Mouse (Mus musculus) stomach, embryonic 16.5 days (tissue): ENCODE measurements at regions not wholly inside any gene's neighbourhood (a gene's known extent, or its start where the extent isn't known, plus 50 kb on each side); places are given as distances from the start of the nearest gene placed in this dataset.
"Not testable (repeated sequence)": the region's sequence is repeated elsewhere in the genome, so short reads cannot be mapped to it uniquely, and the experiment has no call there.

Experiments
- ATAC-seq: fragments of 200-750 bp; cut with Nextera tagmentation; 2 replicates; pipeline ENCODE4 v1.8.0; 2017; ENCODE audit warnings: moderate number of reproducible peaks, moderate TSS enrichment; ENCODE audit not compliant: insufficient read depth, low FRiP score
- H3K27ac ChIP-seq: fragments of 300-500 bp; sonication (generic); 2 replicates; pipeline ENCODE4 v1.5.1; 2014; ENCODE audit warnings: low read length
- H3K27me3 ChIP-seq: fragments of 300-500 bp; sonication (generic); 2 replicates; pipeline ENCODE4 v1.6.1; 2014; ENCODE audit warnings: low read length, control low read depth, mixed read lengths; ENCODE audit not compliant: control insufficient read depth, insufficient read depth
- H3K36me3 ChIP-seq: fragments of 300-500 bp; sonication (generic); 2 replicates; pipeline ENCODE4 v1.6.1; 2014; ENCODE audit warnings: low read length; ENCODE audit not compliant: control insufficient read depth, insufficient read depth
- H3K4me1 ChIP-seq: fragments of 300-500 bp; sonication (generic); 2 replicates; pipeline ENCODE4 v1.6.1; 2014; ENCODE audit warnings: low read length, control low read depth, mixed read lengths; ENCODE audit not compliant: control insufficient read depth, insufficient read depth
- H3K4me2 ChIP-seq: fragments of 300-500 bp; sonication (generic); 2 replicates; pipeline ENCODE4 v1.6.1; 2014; ENCODE audit warnings: low read depth, low read length, mixed read lengths
- H3K4me3 ChIP-seq: fragments of 300-500 bp; sonication (generic); replicated peaks from 2 replicates; pipeline ENCODE4 v1.5.1; 2014; ENCODE audit warnings: mild to moderate bottlenecking, low read length
- H3K9ac ChIP-seq: fragments of 300-500 bp; sonication (generic); 2 replicates; pipeline ENCODE4 v1.6.1; 2014; ENCODE audit warnings: low read length
- H3K9me3 ChIP-seq: fragments of 300-500 bp; sonication (generic); replicated peaks from 2 replicates; pipeline ENCODE4 v1.6.1; 2016; ENCODE audit warnings: low read length, control low read depth; ENCODE audit not compliant: control insufficient read depth
- WGBS: fragments of 180-500 bp; shearing (Covaris S2); extraction: QIAGEN DNeasy Blood & Tissue Kit; methylation state at CpG from one replicate; pipeline ENCODE4 v1.1.7; 2014; 5-methylcytosine and 5-hydroxymethylcytosine counted together

GRCm38 (mm10) chr13:75461273-75461672 is 245.3 kb upstream of the Ell2 start:
- H3K27ac ChIP-seq, result no peak overlapping the region; the same call in 1 of the 2 replicates
- H3K9ac ChIP-seq, result no peak overlapping the region
- H3K4me1 ChIP-seq, result no peaks in the 10 kb centered on the region
- no peak overlapping the region for H3K4me2 ChIP-seq
- H3K27me3 ChIP-seq, result no peaks in the 10 kb centered on the region
- H3K9me3 ChIP-seq, result no peaks in the 10 kb centered on the region
- H3K36me3 ChIP-seq, result no peaks in the 10 kb centered on the region
- H3K4me3 ChIP-seq, result no peak overlapping the region
- WGBS, result 53% methylated on average over 2 of the region's 2 CpGs
- no peak for ATAC-seq

DNA sequence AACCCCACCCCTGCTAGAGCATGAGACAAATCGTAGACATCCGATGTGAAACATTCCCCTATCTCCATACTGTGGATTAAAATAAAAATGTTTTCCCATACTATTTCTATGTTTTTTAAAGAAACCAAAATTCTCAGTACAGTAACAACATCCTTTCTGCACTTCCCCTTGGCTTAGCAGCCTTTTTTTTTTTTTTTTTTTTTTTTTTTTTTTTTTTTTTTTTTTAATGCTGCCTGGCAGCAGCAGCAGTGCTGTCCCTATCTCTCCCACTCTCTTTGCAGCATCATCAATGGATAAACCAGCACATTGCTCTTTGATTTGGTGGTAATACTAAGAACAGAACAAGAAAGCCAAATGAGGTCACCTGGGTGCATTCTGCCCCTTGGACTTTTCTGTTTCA is 239.3 kb upstream of the Ell2 start:
- WGBS, result 94% methylated on average over 2 of the region's 2 CpGs
- no peaks in the 10 kb centered on the region for H3K4me1 ChIP-seq

GRCm38 (mm10) chr13:75475828-75476597 is 230.5 kb upstream of the Ell2 start:
- H3K4me2 ChIP-seq, result no peak overlapping the region
- H3K27me3 ChIP-seq, result no peaks in the 10 kb centered on the region
- H3K27ac ChIP-seq, result no peak overlapping the region
- no peaks in the 10 kb centered on the region for H3K36me3 ChIP-seq
- H3K4me1 ChIP-seq, result no peaks in the 10 kb centered on the region
- no peak overlapping the region for H3K9ac ChIP-seq
- 83% methylated on average over 1 of the region's 1 CpGs for WGBS
- no peaks in the 10 kb centered on the region for H3K9me3 ChIP-seq
- no peak overlapping the region for H3K4me3 ChIP-seq
- ATAC-seq, result no peak

More for the DNA sequence above, 239.3 kb upstream of the Ell2 start:
- H3K27me3 ChIP-seq, result no peaks in the 10 kb centered on the region
- H3K4me2 ChIP-seq, result no peak overlapping the region
- H3K36me3 ChIP-seq, result no peaks in the 10 kb centered on the region
- no peak overlapping the region for H3K9ac ChIP-seq
- H3K4me3 ChIP-seq, result no peak overlapping the region
- no peaks in the 10 kb centered on the region for H3K9me3 ChIP-seq
- no peak for ATAC-seq
- no peak overlapping the region for H3K27ac ChIP-seq

GRCm38 (mm10) chr13:75483157-75483915 is 223.2 kb upstream of the Ell2 start:
- not testable (repeated sequence) for H3K4me1 ChIP-seq, H3K9ac ChIP-seq, H3K36me3 ChIP-seq, H3K4me3 ChIP-seq, H3K4me2 ChIP-seq, H3K9me3 ChIP-seq, H3K27ac ChIP-seq, ATAC-seq, H3K27me3 ChIP-seq
- WGBS, result 83% methylated on average over 7 of the region's 7 CpGs

DNA sequence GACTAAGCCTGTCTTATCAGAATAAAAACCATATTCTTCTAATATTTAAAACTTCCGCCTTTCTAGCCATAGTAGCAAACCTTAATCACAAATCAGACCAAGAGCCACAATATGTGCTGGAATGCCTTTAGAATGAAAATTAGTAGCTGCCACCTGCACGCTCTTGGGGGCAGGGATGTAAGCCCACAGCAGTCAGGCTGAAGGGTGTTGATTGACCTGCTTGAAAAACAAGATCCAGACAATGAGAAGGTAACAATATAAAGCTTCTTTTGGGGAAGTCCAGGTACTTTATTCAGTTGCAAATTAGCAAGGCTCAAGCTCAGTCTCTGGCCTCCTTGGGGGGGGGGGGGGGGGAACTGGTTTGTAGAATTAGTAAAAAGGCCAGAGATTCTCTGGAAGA is 222.3 kb upstream of the Ell2 start:
- H3K36me3 ChIP-seq, H3K4me3 ChIP-seq, H3K4me1 ChIP-seq, H3K27me3 ChIP-seq, H3K4me2 ChIP-seq, ATAC-seq, H3K9me3 ChIP-seq, H3K27ac ChIP-seq, H3K9ac ChIP-seq: not testable (repeated sequence)
- 85% methylated on average over 2 of the region's 2 CpGs for WGBS

DNA sequence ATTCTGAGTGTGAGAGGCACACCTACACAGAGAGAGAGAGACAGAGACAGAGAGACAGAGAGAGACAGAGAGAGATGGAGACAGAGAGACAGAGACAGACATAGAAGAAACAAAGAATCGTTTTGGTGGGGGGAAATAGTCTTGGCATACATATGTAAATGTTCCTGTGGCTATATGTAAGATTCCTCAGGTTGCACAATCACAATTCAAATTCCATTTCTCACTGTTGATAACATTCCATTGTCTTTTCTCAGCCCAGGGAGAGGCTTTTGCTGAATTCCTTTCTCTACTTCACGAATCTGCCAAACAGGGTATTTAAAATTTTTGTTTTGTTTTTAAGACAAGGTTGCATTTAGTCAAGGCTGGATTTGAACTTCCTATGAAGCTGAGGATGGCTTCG is 205.0 kb upstream of the Ell2 start:
- Histone ChIP-seq H3K4me3 (no peak overlapping the region), H3K9me3 (no peaks in the 10 kb centered on the region), H3K36me3 (no peaks in the 10 kb centered on the region), H3K4me2 (no peak overlapping the region), H3K27me3 (no peaks in the 10 kb centered on the region), H3K9ac (no peak overlapping the region), H3K4me1 (no peaks in the 10 kb centered on the region), H3K27ac (no peak overlapping the region)
- WGBS, result 74% methylated on average over 3 of the region's 3 CpGs
- ATAC-seq, result no peak

- Histone ChIP-seq H3K27ac (no peak overlapping the region), H3K9me3 (no peaks in the 10 kb centered on the region), H3K27me3 (no peaks in the 10 kb centered on the region), H3K36me3 (no peaks in the 10 kb centered on the region), H3K9ac (no peak overlapping the region), H3K4me1 (no peaks in the 10 kb centered on the region), H3K4me3 (no peak overlapping the region), H3K4me2 (no peak overlapping the region)
- no peak; the same call in 1 of the 2 replicates for ATAC-seq
Measured at GRCm38 (mm10) chr13:75503394-75503793, 203.2 kb upstream of the Ell2 start.

DNA sequence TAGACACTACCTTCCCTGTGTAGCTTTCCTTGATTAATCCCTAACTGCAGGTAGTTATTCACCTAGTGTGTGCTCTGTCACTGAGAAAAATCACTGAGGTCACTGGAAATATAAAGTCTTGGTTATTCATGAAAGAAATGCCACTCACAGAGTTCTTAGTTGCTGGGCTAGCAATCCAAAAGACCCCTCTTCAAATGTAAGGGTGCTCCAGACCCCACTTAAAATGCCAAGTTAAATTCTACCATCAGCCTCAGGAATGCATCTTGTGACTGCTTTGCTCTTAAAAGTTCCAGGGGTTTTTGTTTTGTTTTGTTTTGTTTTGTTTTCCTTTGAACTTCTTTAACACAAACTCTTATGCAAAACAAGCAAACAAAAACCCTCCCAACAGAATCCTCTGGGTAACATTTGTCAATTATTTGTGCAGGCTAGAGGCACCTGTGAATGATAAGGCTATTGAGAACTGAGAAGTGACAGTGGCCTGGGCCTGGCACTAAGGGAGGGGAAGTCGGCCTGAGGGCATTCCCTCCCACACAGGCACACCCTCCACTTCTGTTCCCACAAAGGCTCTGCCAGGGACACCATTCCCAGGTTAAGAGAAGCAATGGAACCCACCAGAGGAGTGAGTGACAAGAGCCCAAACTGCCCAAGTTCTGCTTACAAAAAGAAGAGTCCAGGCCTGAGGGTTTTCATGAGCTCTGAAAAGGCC is 192.1 kb upstream of the Ell2 start:
- Histone ChIP-seq H3K4me1 (no peaks in the 10 kb centered on the region), H3K27me3 (no peaks in the 10 kb centered on the region), H3K9me3 (no peaks in the 10 kb centered on the region), H3K4me2 (no peak overlapping the region), H3K27ac (no peak overlapping the region), H3K4me3 (no peak overlapping the region), H3K9ac (no peak overlapping the region), H3K36me3 (no peaks in the 10 kb centered on the region)
- WGBS, result 26% methylated on average over 1 of the region's 1 CpGs
- ATAC-seq, result no peak
